Comparison of ENCODE assay signal across 8 mouse cellular contexts in the genomic region with DNA sequence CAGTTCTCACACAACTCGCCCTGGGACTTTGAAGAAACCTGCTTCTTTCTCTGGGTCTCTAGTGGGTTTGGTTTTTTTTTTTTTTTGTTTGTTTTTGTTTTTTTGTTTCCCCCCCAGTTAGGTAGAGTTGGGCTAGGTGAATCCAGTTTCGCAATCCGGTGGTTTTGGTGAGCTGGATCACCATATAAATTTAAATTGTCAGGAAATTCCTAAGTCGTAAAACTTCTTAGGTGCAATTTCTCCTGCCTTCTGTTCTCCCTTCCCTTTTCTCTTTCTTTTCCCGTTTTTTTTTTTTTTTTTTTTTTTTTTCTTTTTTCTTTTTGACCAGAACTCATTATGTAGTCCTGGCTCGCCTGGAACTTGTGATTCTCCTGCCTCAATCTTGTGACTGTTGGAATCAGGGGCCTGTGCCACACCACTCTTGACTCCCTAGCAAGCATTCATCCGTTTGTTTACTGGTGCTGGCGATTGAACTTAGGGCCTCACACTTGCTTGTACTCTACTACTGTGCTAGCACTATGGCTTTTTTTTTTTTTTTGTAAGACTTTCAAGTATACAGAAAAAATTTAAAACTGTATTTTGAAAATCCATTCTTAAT. TPM values are rescaled to one million over a fixed set of nuclear protein-coding genes. Genes with fewer than 3 reads are reported as not detected.
DNase-seq lines count a peak whose midpoint lies in the region; ATAC-seq and TF ChIP-seq lines count a peak whose summit lies in the region.

No protein-coding gene starts in this region.

- H3K36me3 ChIP-seq in lung, postnatal 0 days (ENCODE audit: insufficient read depth, low read length) = no peaks in the 10 kb centered on the region
- no peaks in the 10 kb centered on the region for H3K36me3 ChIP-seq in embryonic facial prominence, embryonic 11.5 days (replicated peaks; ENCODE audit: control insufficient read depth, insufficient read depth, low read depth, low read length)
- H3K36me3 ChIP-seq in intestine, embryonic 16.5 days (ENCODE audit: control insufficient read depth, insufficient read depth, low read length) = no peaks in the 10 kb centered on the region

- peak; percentile 10 for DNase-seq in lung, postnatal 0 days (ENCODE audit: low spot score)
- no peak for DNase-seq in lung, postnatal 36 days
- DNase-seq in embryonic facial prominence, embryonic 11.5 days (ENCODE audit: low spot score) = no peak
- DNase-seq in ovary, adult 18-20 months (ENCODE audit: low spot score) = no peak
- DNase-seq in thymus, postnatal 36 days = no peak

- peak overlapping the region; percentile 78; the same call in 1 of the 2 replicates for H3K27ac ChIP-seq in lung, postnatal 0 days (ENCODE audit: low read length)
- H3K27ac ChIP-seq in embryonic facial prominence, embryonic 11.5 days (replicated peaks; ENCODE audit: low read depth, low read length) = no peak overlapping the region
- H3K27ac ChIP-seq in intestine, embryonic 16.5 days (ENCODE audit: low read length) = no peak overlapping the region
- H3K27ac ChIP-seq in olfactory bulb, adult 2 months (ENCODE audit: insufficient read depth, low read depth, low read length) = no peak overlapping the region

- WGBS in lung, postnatal 0 days = 11% methylated on average over 8 of the region's 8 CpGs
- WGBS in embryonic facial prominence, embryonic 11.5 days = 6% methylated on average over 8 of the region's 8 CpGs
- 12% methylated on average over 8 of the region's 8 CpGs for WGBS in intestine, embryonic 16.5 days
- WGBS in olfactory bulb, adult 2 months = 16% methylated on average over 8 of the region's 8 CpGs

- H3K4me2 ChIP-seq in lung, postnatal 0 days (replicated peaks; ENCODE audit: low read depth, low read length) = peak overlapping the region; percentile 82
- peak overlapping the region; percentile 60 for H3K4me2 ChIP-seq in embryonic facial prominence, embryonic 11.5 days (ENCODE audit: low read depth, low read length)
- peak overlapping the region; percentile 48 for H3K4me2 ChIP-seq in intestine, embryonic 16.5 days (ENCODE audit: low read depth, low read length)

- ATAC-seq in lung, postnatal 0 days = no peak
- ATAC-seq in embryonic facial prominence, embryonic 11.5 days (replicated peaks; ENCODE audit: insufficient number of reproducible peaks, low FRiP score, low TSS enrichment, low read depth) = no peak
- ATAC-seq in intestine, embryonic 16.5 days = no peak
- no peak for ATAC-seq in frontal cortex, adult (ENCODE audit: low TSS enrichment)

- H3K27me3 ChIP-seq in lung, postnatal 0 days (replicated peaks; ENCODE audit: insufficient read depth, low read length) = no peaks in the 10 kb centered on the region
- no peaks in the 10 kb centered on the region for H3K27me3 ChIP-seq in embryonic facial prominence, embryonic 11.5 days (ENCODE audit: control insufficient read depth, insufficient read depth, low read length)
- H3K27me3 ChIP-seq in intestine, embryonic 16.5 days (replicated peaks; ENCODE audit: control insufficient read depth, insufficient read depth, low read length) = no peaks in the 10 kb centered on the region

- no peaks in the 10 kb centered on the region for H3K4me1 ChIP-seq in lung, postnatal 0 days (ENCODE audit: insufficient read depth, low read depth, low read length)
- H3K4me1 ChIP-seq in embryonic facial prominence, embryonic 11.5 days (ENCODE audit: control insufficient read depth, insufficient read depth, low read length) = no peaks in the 10 kb centered on the region
- peaks cover 2% of the 10 kb centered on the region; the same call in 1 of the 2 replicates for H3K4me1 ChIP-seq in intestine, embryonic 16.5 days (ENCODE audit: control insufficient read depth, insufficient read depth, low read length)
- no peaks in the 10 kb centered on the region for H3K4me1 ChIP-seq in olfactory bulb, adult 2 months (ENCODE audit: control insufficient read depth, insufficient read depth, low read length)

- TF ChIP-seq EP300 in lung, postnatal 0 days (IDR thresholded peaks at IDR 0.05) = no peak

- no peak for TF ChIP-seq CTCF in lung, postnatal 0 days (IDR thresholded peaks at IDR 0.05)
- no peak for TF ChIP-seq CTCF in olfactory bulb, adult 2 months (IDR thresholded peaks at IDR 0.05; ENCODE audit: insufficient read depth, low read depth, low read length)

- H3K9me3 ChIP-seq in lung, postnatal 0 days (ENCODE audit: low read length) = no peaks in the 10 kb centered on the region
- no peaks in the 10 kb centered on the region for H3K9me3 ChIP-seq in embryonic facial prominence, embryonic 11.5 days (replicated peaks; ENCODE audit: control insufficient read depth, low read length)
- H3K9me3 ChIP-seq in intestine, embryonic 16.5 days (ENCODE audit: control insufficient read depth, low read length) = no peaks in the 10 kb centered on the region

- TF ChIP-seq POLR2A in olfactory bulb, adult 2 months (IDR thresholded peaks at IDR 0.05; ENCODE audit: insufficient read depth, low read depth, low read length) = no peak

- H3K9ac ChIP-seq in lung, postnatal 0 days (replicated peaks; ENCODE audit: low read depth) = peak overlapping the region; percentile 51
- H3K9ac ChIP-seq in embryonic facial prominence, embryonic 11.5 days (replicated peaks; ENCODE audit: low read length) = peak overlapping the region; percentile 70
- peak overlapping the region; percentile 92 for H3K9ac ChIP-seq in intestine, embryonic 16.5 days (ENCODE audit: low read depth, low read length)

- peak overlapping the region; percentile 95 for H3K4me3 ChIP-seq in lung, postnatal 0 days (ENCODE audit: low read depth, low read length)
- peak overlapping the region; percentile 80 for H3K4me3 ChIP-seq in embryonic facial prominence, embryonic 11.5 days (ENCODE audit: low read depth, low read length)
- H3K4me3 ChIP-seq in intestine, embryonic 16.5 days (ENCODE audit: low read length) = peak overlapping the region; percentile 95
- peak overlapping the region; percentile 91 for H3K4me3 ChIP-seq in olfactory bulb, adult 2 months (ENCODE audit: insufficient read depth, low read depth, low read length)

RNA-seq across cellular contexts. Expression of a gene that starts 1.0 kb away (rescaled TPM):
- 60.8 and 67.1 TPM in 2 replicates for polyA plus RNA-seq in lung, postnatal 0 days (2015; fragmentation: Nextera tagmentation; extraction: Ambion mirVana)
- polyA plus RNA-seq in embryonic facial prominence, embryonic 11.5 days (2014; fragmentation: Nextera tagmentation; extraction: Ambion mirVana) = 24.7 and 25.2 TPM in 2 replicates
- 103 TPM in 2 replicates for polyA plus RNA-seq in intestine, embryonic 16.5 days (2015; fragmentation: Nextera tagmentation; extraction: Ambion mirVana)
- not detected in 2 replicates for polyA plus RNA-seq in olfactory bulb, adult 2 months (2012; ENCODE audit: insufficient read depth, insufficient read length, low replicate concordance, missing spikeins)

Comparison
In these comparisons a context has a peak if more than half of its experiments do, and no peak if none do; other contexts are left out.
1. RNA of a gene that starts 1.0 kb away (polyA plus RNA-seq): 103 TPM in intestine, embryonic 16.5 days, 60.8 to 67.1 TPM in lung, postnatal 0 days and 24.7 to 25.2 TPM in embryonic facial prominence, embryonic 11.5 days; not detected in olfactory bulb, adult 2 months; every median in the first group is over 10 times any median in the second.
2. Peak in every context shown above with its lines, with median percentiles within 50 percentile points of each other: H3K4me2 ChIP-seq, H3K4me3 ChIP-seq and H3K9ac ChIP-seq.